Mouse (Mus musculus): Measurements from ENCODE around the gene Cdh23.

Cdh23 gene

DNA sequence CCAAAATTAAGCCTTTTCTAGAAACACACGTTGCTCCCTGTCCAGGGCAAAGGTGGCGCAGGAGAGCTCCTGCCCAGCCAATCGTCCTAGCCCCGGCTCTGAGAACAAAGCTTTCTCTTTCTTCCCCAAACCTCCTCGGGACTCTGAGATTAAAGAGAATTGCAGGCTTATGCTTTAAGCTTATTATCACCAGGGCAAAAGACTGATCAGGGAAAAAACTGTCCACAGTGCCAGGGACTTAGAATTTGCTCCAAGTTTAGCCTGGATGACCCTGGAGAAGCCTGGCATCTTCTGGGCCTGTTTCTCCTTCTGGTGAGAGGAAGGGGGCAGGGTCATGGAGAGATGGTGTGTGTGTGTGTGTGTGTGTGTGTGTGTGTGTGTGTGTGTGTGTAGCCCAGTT lies 434.8 kb downstream of the Cdh23 start:
- DNase-seq (ENCODE audit: low read depth, low spot score), result no peak

DNA sequence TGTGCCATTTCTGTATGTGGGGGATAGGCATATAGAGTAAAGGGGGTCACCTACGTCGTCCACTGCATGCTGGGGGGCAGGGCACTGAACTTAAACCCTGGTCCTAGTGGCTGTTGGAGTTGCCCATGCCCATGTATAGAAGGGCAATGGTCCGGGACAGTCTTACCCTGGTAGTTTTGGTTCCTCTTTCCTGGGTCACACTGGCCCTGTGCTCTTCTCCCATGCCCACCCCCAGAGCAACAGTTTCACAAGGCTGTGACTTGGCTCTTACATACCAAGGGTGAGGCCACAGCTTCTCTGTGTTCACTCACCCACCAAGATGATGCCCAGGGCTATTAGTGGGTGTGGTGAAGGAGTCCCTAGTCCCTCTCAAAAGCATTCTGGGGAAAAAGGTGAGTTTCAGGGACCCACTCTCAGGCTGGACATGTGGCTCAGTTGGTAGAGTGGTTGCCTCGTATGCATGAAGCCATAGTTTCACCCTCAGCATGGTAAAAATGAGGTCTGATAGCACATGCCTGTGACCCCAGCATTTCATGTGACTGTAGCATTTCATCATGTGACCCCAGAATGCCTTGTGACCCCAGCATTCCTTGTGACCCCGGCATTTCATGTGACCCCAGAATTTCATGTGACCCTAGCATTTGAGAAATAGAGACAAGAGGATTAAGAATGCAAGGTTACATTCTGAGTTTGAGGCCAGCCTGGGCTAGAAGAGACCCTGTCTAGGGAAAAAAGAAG lies 435.6 kb downstream of the Cdh23 start:
- no peak for DNase-seq (ENCODE audit: low read depth, low spot score)

DNA sequence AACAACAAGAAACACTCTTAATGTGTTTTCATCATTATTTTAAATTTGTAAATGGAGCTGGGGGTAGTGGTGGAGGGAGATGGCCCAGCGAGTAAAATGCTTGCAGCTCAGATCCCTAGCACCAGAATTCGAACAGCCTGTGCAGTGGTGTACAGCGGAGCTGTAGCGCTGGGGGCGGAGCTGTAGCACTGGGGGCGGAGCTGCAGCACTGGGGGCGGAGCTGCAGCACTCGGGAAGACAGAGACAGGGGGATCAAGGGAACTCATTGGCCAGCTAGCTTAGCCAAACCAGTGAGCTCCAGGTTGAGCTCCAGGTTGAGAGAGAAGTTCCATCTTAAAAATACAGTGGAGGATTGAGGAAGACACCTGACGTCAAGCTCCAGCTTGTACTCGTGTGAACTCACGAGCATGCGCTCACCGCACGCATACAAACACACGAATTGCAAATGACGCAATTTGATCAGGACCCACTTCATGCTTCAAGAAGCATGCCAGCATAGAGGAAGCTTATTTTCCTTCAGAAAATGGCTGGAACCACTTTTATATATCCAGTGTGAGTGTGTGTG lies 438.9 kb downstream of the Cdh23 start:
- no peak for DNase-seq (ENCODE audit: low read depth, low spot score)

DNA sequence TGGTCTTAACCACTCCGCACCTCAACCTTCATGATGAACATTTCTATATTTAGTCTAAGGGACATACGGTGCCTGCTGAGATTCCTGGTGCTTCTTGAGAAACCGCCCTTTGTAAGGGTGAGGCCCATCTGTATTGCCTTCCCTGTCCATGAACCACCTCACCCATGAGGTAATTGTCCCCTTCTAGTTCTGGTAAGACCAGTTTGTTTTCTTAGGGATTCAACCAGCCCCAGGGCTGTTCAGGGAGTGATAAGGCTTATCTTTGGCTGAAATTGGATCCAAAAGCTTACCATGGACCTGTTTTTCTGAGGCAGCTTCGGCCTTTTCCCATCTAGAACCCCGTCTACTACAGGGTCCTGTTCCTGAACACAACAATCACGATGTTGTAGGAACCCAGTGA lies 440.2 kb downstream of the Cdh23 start:
- DNase-seq (ENCODE audit: low read depth, low spot score), result no peak

All from CD4-positive, CD25-positive, alpha-beta regulatory T cell, adult 2 months (primary cell).